Mouse (Mus musculus) layer of hippocampus, adult 11-12 months (tissue): ENCODE measurements around the gene Tm4sf1.

Source experiments
- DNase-seq: peaks from one replicate; pipeline ENCODE4 v3.0.0; 2022; ENCODE audit warnings: low spot score

Tm4sf1 gene

GRCm38 (mm10) chr3:57301921-57302539 is at the start of gene Tm4sf1:
Gene Tm4sf1, minus strand, starts transcription at chr3:57301988.
- DNase-seq: no peak

GRCm38 (mm10) chr3:57344811-57345210 is 43.0 kb upstream of the Tm4sf1 start:
- DNase-seq: no peak

DNA sequence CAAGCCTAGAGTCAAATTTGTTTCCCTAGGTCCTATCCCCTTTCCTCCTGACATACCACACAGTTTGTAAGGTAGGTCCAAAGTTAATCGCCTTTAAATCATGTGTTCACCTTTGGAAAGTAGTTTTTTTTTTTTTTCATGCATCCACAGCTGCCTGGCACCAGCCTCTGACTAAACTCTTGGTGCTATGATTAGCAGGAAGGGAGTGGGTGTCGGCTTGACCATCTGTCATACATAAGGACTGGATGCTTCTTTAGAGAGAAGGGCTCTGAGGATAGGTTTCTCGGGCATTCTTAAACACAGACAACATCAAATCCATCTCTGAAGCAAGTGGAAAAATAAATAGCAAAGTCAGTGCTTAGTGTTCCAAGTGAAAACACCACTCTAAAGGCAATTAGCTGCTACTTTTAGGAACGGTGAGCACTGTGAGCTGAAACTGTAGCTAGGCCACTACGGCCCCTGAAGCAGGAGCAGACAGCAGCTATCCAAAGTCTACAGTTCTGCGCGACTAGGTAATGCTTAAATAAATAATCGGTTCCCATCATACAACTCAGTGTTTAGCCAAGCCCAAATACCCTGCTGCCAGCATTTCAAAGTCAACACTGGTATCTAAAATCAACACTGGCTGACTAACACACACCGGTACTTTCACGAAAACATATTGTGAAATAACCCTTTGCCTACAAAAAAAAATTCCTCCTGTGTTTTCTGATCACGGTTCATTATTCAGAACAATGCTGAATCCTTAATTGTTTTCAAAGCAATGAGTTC is 42.2 kb upstream of the Tm4sf1 start:
- no peak for DNase-seq

DNA sequence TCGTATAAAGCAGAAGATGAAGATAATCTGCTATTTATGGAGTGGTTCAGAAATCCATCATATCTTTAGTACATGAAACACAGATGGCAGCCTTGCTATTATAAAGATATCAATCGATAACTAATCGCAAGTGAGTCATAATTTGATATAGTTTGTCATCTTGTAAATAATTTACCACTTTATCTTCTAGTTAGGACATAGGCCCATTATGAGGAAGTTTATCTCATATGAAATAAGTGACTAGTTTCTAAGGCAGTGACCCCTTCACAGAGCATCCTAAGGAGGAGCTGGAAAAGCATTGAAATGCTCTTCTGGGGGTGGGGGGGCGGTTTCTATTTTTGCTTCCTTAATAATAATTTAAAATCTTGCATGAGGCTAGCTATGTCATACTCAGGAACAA is 41.2 kb upstream of the Tm4sf1 start:
- no peak for DNase-seq

- DNase-seq: no peak
Measured at GRCm38 (mm10) chr3:57341321-57341720, 39.5 kb upstream of the Tm4sf1 start.

DNA sequence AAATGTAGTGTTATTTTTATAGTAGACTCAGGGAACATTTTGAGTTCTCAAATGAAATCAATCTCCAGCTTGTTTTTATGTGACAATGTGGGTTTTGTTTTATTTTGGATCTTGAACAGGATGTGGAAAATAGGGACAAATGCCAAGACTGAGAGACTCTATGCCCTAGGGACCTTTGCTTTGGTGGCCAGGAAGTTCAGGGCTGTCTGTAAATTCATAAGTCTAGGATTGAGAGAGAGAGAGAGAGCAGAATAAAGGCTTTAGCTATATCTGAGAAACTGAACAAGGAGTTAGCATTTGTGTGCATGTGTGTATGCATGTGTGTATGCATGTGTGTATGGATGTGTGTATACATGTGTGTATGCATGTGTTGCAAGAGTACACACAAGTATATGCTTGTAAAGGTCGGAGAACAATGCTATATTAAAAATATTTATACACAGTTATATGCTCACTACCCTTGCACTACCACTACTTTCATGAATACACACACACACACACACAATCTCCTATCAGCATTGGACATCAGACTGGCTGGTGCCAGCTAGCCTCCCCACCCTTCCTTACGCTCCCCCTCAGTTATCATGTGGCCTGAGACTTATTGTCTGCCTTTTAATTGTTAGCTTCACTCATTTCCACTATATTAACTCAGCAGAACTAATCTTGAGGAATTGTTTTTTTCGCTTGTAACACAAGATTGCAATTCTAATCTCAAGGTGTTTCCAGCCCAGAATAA is 33.5 kb upstream of the Tm4sf1 start:
- DNase-seq: no peak

- no peak for DNase-seq
Measured at GRCm38 (mm10) chr3:57327941-57328340, 26.2 kb upstream of the Tm4sf1 start.

DNA sequence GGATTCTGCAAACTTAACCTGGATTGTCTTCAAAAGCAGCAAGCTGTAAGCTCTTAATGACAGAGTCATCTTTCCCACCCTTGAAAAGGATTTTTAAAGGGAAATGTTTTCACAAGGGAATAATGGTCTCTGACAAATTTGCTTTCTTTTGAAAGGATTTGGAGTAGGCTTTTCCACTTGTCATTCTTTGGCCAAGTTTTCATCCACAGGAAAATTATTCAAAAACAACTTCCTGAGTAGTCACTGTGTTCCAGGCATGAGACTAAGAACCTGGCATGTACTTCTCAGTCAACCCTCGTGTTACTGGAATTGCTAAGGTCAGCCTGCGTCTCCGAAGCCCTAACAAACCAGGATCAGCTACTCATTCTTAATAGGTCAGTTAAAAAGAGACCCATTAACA is 5.3 kb upstream of the Tm4sf1 start:
- no peak for DNase-seq

DNA sequence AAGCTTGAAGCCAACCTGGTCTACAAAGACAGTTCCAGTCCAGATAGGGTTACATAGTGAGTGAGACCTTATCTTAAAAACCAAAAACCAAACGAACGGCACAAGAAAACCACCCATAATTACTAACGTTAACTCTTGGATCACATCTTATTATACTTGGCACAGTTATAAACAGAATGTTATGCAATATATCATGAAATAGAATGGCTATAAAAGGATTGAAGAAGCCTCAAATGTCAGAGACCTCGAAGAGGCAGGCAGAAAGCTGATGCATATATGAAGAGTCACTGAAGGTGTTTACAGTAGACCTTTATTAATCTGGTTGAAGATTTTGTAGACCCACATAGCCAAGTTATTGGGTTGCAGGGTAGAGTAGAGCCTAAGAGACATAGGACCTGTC is 3.8 kb upstream of the Tm4sf1 start:
- DNase-seq: no peak

GRCm38 (mm10) chr3:57304484-57304883 is 2.7 kb upstream of the Tm4sf1 start:
- no peak for DNase-seq

DNA sequence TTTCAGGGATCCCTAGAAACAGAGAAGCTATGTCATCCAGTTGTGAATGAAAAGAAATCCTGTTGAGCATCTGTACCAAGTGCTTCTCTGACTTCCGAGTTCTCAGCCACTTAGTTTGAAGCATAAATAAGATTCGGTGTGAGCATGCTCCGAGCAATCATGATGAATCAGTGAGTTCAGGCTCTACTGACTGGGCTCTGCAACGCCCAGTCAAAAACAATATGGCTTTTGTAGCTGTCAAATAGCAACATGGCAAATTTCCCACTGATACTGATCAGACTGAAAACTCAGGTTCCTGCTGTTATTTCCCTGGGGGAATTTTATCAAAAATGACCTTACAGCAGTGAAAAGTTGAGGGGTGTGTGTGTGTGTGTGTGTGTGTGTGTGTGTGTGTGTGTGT is 2.3 kb upstream of the Tm4sf1 start:
- no peak for DNase-seq

DNA sequence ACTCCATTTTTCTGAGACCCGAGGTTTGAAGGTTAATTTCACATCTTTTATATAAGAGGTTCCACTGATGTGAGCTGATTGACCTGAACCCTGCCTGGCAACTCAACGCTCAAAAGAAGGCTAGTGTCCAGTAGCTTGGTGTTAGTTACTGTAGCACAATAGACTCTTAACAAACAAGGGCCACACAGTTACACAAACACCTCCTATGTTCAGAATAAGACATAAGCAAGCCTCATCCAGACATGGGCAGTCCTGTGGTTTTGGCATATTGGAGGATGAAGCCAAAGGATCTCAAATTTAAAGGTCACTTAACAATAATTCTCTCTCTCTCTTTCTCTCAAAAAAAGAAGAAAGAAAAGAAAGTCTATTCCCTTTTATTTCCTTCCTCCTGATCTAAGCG is 1.7 kb upstream of the Tm4sf1 start:
- no peak for DNase-seq

- no peak for DNase-seq
Measured at GRCm38 (mm10) chr3:57302886-57303285, 1.1 kb upstream of the Tm4sf1 start.

- DNase-seq: no peak
Measured at GRCm38 (mm10) chr3:57301366-57301765, 422 bp downstream of the Tm4sf1 start.

GRCm38 (mm10) chr3:57297991-57298390 is 3.8 kb downstream of the Tm4sf1 start:
- DNase-seq: no peak

- DNase-seq: no peak
Measured at GRCm38 (mm10) chr3:57296574-57296973, 5.2 kb downstream of the Tm4sf1 start.

- no peak for DNase-seq
Measured at GRCm38 (mm10) chr3:57295631-57296030, 6.2 kb downstream of the Tm4sf1 start.

- no peak for DNase-seq
Measured at GRCm38 (mm10) chr3:57294742-57295525, 6.9 kb downstream of the Tm4sf1 start.

DNA sequence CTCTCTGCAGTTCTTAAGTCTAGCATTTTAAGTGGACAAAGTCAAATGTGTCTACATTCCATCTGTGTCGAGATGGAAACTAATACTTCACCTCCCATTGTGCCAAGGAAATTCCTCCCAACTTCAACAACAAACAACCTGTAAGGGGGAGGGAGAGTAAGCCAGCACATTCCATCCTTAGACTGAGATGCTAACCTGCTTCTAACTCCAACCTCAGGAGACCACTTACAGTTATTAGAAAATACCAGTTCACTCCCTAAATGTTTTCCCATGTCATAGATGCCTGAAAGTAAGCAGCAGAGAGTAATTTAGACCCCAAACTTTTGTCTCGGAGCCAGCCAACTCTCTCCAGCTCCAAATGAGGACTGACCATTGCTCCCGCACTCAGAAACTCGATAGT is 7.9 kb downstream of the Tm4sf1 start:
- no peak for DNase-seq

DNA sequence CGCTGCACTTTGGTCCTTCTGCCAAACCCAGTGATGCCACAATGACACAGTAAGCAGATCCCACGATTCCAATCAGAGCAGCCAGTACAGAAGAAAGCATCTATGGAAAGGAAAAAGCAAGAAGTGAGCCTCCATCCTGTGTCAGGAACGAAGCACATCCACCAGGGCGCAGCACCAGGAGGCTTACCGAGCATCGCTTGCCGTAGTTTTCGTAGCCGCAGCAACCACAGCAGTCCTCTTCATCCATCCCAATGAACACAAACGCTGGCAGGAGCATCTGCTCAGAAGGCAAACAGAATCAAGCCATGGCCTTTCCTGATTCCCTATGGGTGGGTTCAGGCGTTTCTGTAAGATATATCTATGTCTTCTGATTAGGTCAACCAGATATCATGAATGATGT is 9.0 kb downstream of the Tm4sf1 start:
- no peak for DNase-seq

GRCm38 (mm10) chr3:57288944-57289491 is 12.8 kb downstream of the Tm4sf1 start:
- DNase-seq: no peak
